ENCODE assay signal across 8 mouse cellular contexts in the genomic region with DNA sequence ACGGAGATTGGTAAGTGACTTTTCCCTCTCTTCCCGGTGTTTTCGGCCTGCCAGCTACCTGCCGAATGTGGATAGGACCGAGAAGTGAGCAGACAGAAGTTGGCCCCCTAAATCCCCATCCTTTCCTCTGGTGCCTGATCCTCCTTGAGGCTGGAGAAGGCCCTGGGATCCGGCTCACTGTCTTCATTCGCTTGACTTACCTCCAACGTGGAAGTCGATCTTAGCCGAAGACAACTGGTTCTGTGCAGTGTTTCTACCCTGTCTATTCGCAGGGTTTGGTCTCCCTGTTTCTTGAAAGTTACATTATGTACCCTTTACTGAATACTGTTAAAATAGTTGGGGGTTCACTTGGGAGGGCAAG. TPM values are rescaled to one million over a fixed set of nuclear protein-coding genes. Genes with fewer than 3 reads are reported as not detected.
DNase-seq lines count a peak whose midpoint lies in the region; ATAC-seq and TF ChIP-seq lines count a peak whose summit lies in the region.

No protein-coding gene starts in this region.

- H3K4me2 ChIP-seq in forebrain, embryonic 13.5 days = peak overlapping the region; percentile 67
- peak overlapping the region; percentile 73 for H3K4me2 ChIP-seq in liver, embryonic 15.5 days

- H3K27ac ChIP-seq in cerebellum, adult 2 months (ENCODE audit: insufficient read depth, low read length) = 0 out of 2 replicates have a peak overlapping the region, but pooled peaks have one; percentile 31
- H3K27ac ChIP-seq in forebrain, embryonic 13.5 days = peak overlapping the region; percentile 64; the same call in 1 of the 2 replicates
- H3K27ac ChIP-seq in liver, embryonic 15.5 days (replicated peaks) = no peak overlapping the region; the same call in 1 of the 2 replicates

- ATAC-seq in forebrain, embryonic 13.5 days = peak; percentile 81; the same call in 1 of the 2 replicates
- peak; percentile 50 for ATAC-seq in liver, embryonic 15.5 days (ENCODE audit: insufficient read depth)

- peak overlapping the region; percentile 88 for H3K9ac ChIP-seq in forebrain, embryonic 13.5 days
- peak overlapping the region; percentile 91 for H3K9ac ChIP-seq in liver, embryonic 15.5 days

- H3K9me3 ChIP-seq in forebrain, embryonic 13.5 days (replicated peaks) = no peaks in the 10 kb centered on the region
- no peaks in the 10 kb centered on the region for H3K9me3 ChIP-seq in liver, embryonic 15.5 days (replicated peaks)

- peak overlapping the region; percentile 77 for H3ac ChIP-seq in C2C12 (ENCODE audit: control insufficient read depth, insufficient read length, low read depth)

- H3K79me2 ChIP-seq in C2C12 (ENCODE audit: control insufficient read depth, insufficient read depth) = peaks cover 44% of the 10 kb centered on the region

- H3K79me3 ChIP-seq in C2C12 (ENCODE audit: low read depth) = peaks cover 26% of the 10 kb centered on the region

- TF ChIP-seq POLR2A in cerebellum, adult 2 months (IDR thresholded peaks at IDR 0.05; ENCODE audit: borderline replicate concordance, insufficient read depth, low read length) = no peak

- H3K36me3 ChIP-seq in C2C12 (ENCODE audit: control insufficient read depth, insufficient read depth) = no peaks in the 10 kb centered on the region
- H3K36me3 ChIP-seq in forebrain, embryonic 13.5 days (ENCODE audit: poor library complexity, severe bottlenecking) = no peaks in the 10 kb centered on the region
- H3K36me3 ChIP-seq in liver, embryonic 15.5 days (replicated peaks) = no peaks in the 10 kb centered on the region

- WGBS in cerebellum, adult 2 months = 0% methylated on average over 11 of the region's 11 CpGs
- WGBS in forebrain, embryonic 13.5 days = under 1% methylated on average over 11 of the region's 11 CpGs
- WGBS in liver, embryonic 15.5 days (ENCODE audit: insufficient replicate concordance) = under 1% methylated on average over 11 of the region's 11 CpGs

- H3K4me1 ChIP-seq in cerebellum, adult 2 months (ENCODE audit: control insufficient read depth, insufficient read depth, low read length) = no peaks in the 10 kb centered on the region
- peaks cover 11% of the 10 kb centered on the region for H3K4me1 ChIP-seq in forebrain, embryonic 13.5 days
- 0 out of 2 replicates have a peak, but pooled peaks cover 14% of the 10 kb centered on the region for H3K4me1 ChIP-seq in liver, embryonic 15.5 days (replicated peaks)

- peak overlapping the region; percentile 99 for H3K4me3 ChIP-seq in cerebellum, adult 2 months (replicated peaks; ENCODE audit: insufficient read depth, low read depth, low read length)
- H3K4me3 ChIP-seq in C2C12 (ENCODE audit: insufficient read depth, poor library complexity, severe bottlenecking) = peak overlapping the region; percentile 79
- peak overlapping the region; percentile 89 for H3K4me3 ChIP-seq in forebrain, embryonic 13.5 days
- peak overlapping the region; percentile 95 for H3K4me3 ChIP-seq in liver, embryonic 15.5 days (replicated peaks)

- no peak for TF ChIP-seq CTCF in cerebellum, adult 2 months (IDR thresholded peaks at IDR 0.05; ENCODE audit: borderline replicate concordance, insufficient read depth, low read depth, low read length)
- TF ChIP-seq CTCF in C2C12 (IDR thresholded peaks at IDR 0.05; ENCODE audit: control insufficient read depth, insufficient read depth, insufficient read length) = no peak

- no peaks in the 10 kb centered on the region for H3K27me3 ChIP-seq in cerebellum, adult 2 months (ENCODE audit: control insufficient read depth, insufficient read depth, low read length)
- H3K27me3 ChIP-seq in C2C12 (ENCODE audit: control insufficient read depth, insufficient read depth, insufficient read length) = no peaks in the 10 kb centered on the region
- no peaks in the 10 kb centered on the region for H3K27me3 ChIP-seq in forebrain, embryonic 13.5 days
- no peaks in the 10 kb centered on the region for H3K27me3 ChIP-seq in liver, embryonic 15.5 days

- DNase-seq in cerebellum, adult 2 months = no peak
- DNase-seq in cerebellum, postnatal 25 days = no peak
- no peak for DNase-seq in thymus, postnatal 36 days
- DNase-seq in Muller cell, postnatal 12 days (ENCODE audit: inconsistent ontology term) = no peak
- no peak for DNase-seq in right cerebral cortex, postnatal 10 days (ENCODE audit: low spot score in 2 of 2)

TF ChIP-seq in C2C12, 6 proteins besides CTCF, POLR2A, EP300 and RAD21:
- no peak for TF ChIP-seq USF1 (IDR thresholded peaks at IDR 0.05; ENCODE audit: low read depth)
- no peak for TF ChIP-seq MAX (IDR thresholded peaks at IDR 0.05)
- no peak for TF ChIP-seq MYOD1 (IDR thresholded peaks at IDR 0.05; ENCODE audit: control insufficient read depth, insufficient read length, low read depth)

RNA-seq across cellular contexts. Expression of gene 2210408I21Rik, which starts 0.3 kb away (rescaled TPM):
- polyA plus RNA-seq in cerebellum, adult 2 months (2012; rRNA removed) = 3.7 and 5.4 TPM in 2 replicates
- 1.4 TPM for polyA plus RNA-seq in C2C12 (2012; fragmentation: generic; extraction: Trizol)
- polyA plus RNA-seq in forebrain, embryonic 13.5 days (2015; fragmentation: Nextera tagmentation; extraction: Ambion mirVana) = 11.3 and 12.1 TPM in 2 replicates
- 1.3 and 1.8 TPM in 2 replicates for polyA plus RNA-seq in liver, embryonic 15.5 days (2015; fragmentation: Nextera tagmentation; extraction: Ambion mirVana)

RNA-seq across cellular contexts. Expression of gene Slf1, which starts 0.3 kb away (rescaled TPM):
- 18.6 and 20.5 TPM in 2 replicates for polyA plus RNA-seq in cerebellum, adult 2 months (2012; rRNA removed)
- 3.0 TPM for polyA plus RNA-seq in C2C12 (2012; fragmentation: generic; extraction: Trizol)
- polyA plus RNA-seq in forebrain, embryonic 13.5 days (2015; fragmentation: Nextera tagmentation; extraction: Ambion mirVana) = 69.7 and 69.8 TPM in 2 replicates
- polyA plus RNA-seq in liver, embryonic 15.5 days (2015; fragmentation: Nextera tagmentation; extraction: Ambion mirVana) = 10.1 and 13.5 TPM in 2 replicates
